ENCODE assay signal across 9 mouse cellular contexts in the genomic region with DNA sequence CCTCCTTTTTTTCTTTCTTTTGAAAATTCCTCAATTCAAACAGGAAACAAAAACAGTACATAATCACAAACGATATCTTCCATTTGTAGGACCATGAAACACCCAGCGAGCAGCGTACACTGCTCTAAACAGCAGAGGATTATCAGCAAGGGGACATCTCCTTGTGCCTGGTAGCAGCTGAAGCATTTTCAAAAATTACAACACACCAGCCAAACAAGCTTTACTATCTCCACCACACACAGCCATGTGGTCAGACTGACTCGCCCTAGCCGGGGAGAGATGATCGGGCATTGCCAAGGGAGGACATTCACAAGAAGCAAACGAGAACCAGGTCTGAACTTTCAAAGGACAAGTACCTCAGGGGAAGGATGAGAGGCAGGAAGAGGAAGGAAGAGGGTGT. TPM values are rescaled to one million over a fixed set of nuclear protein-coding genes. Genes with fewer than 3 reads are reported as not detected.
DNase-seq lines count a peak whose midpoint lies in the region; ATAC-seq and TF ChIP-seq lines count a peak whose summit lies in the region.
"Had no signal": no experiment of that assay in that cellular context is flagged by ENCODE, and none has a peak within 500 bp of the region (broad histone marks: within the 10 kb centered on the region; RNA-seq: fewer than 3 reads in every experiment).

No protein-coding gene starts in this region.

- WGBS in heart, embryonic 14.5 days: 58% methylated on average over 7 of the region's 7 CpGs
- WGBS in embryonic facial prominence, embryonic 14.5 days: 72% methylated on average over 7 of the region's 7 CpGs
- 11% methylated on average over 7 of the region's 7 CpGs for WGBS in liver, embryonic 14.5 days (ENCODE audit: insufficient replicate concordance)

- no peak for DNase-seq in heart, adult 9 months (ENCODE audit: low spot score in 2 of 2)
- peak; percentile 30 for DNase-seq in G1E (ENCODE audit: low spot score)
- no peak for DNase-seq in embryonic facial prominence, embryonic 14.5 days (ENCODE audit: low spot score)
- peak; percentile 65 to 81 (median 81) for DNase-seq in liver, embryonic 14.5 days (ENCODE audit: low read depth in 3 of 3, low spot score in 3 of 3)
- no peak for DNase-seq in testis, postnatal 14 days (ENCODE audit: low spot score)
- no peak for DNase-seq in gastrocnemius, postnatal 14 days
- DNase-seq in adipocyte (ENCODE audit: low spot score): no peak

- no peak overlapping the region for H3K4me3 ChIP-seq in heart, embryonic 14.5 days (ENCODE audit: control insufficient read depth in 1 of 2, insufficient read depth in 1 of 2, low read depth in 1 of 2, low read length in 2 of 2)
- peak overlapping the region; percentile 66 for H3K4me3 ChIP-seq in G1E (ENCODE audit: low read depth, low read length)
- H3K4me3 ChIP-seq in embryonic facial prominence, embryonic 14.5 days (ENCODE audit: low read depth, low read length): no peak overlapping the region
- peak overlapping the region; percentile 79 to 98 for H3K4me3 ChIP-seq in liver, embryonic 14.5 days (ENCODE audit: insufficient read depth in 1 of 2, low read depth in 2 of 2, low read length in 2 of 2)

- no peaks in the 10 kb centered on the region for H3K27me3 ChIP-seq in heart, embryonic 14.5 days (ENCODE audit: control insufficient read depth, insufficient read depth, low read length)
- no peaks in the 10 kb centered on the region for H3K27me3 ChIP-seq in G1E (ENCODE audit: insufficient read depth, low read length)
- no peaks in the 10 kb centered on the region for H3K27me3 ChIP-seq in embryonic facial prominence, embryonic 14.5 days (replicated peaks; ENCODE audit: control insufficient read depth, insufficient read depth, low read length)
- H3K27me3 ChIP-seq in liver, embryonic 14.5 days (ENCODE audit: control insufficient read depth, insufficient read depth, low read length): no peaks in the 10 kb centered on the region

- ATAC-seq in heart, embryonic 14.5 days (ENCODE audit: insufficient number of reproducible peaks, insufficient read depth, low FRiP score, low read depth): no peak
- peak; percentile 32 for ATAC-seq in G1E (ENCODE audit: extremely low read depth, insufficient number of reproducible peaks, low FRiP score, poor library complexity, severe bottlenecking)
- ATAC-seq in embryonic facial prominence, embryonic 14.5 days (ENCODE audit: low read depth): no peak
- ATAC-seq in liver, embryonic 14.5 days (ENCODE audit: insufficient read depth): peak; percentile 56
- ATAC-seq: forebrain, embryonic 14.5 days had no signal

- H3K9ac ChIP-seq in heart, embryonic 14.5 days (ENCODE audit: low read length): no peak overlapping the region; the same call in 1 of the 2 replicates
- H3K9ac ChIP-seq in embryonic facial prominence, embryonic 14.5 days (ENCODE audit: low read depth, low read length): no peak overlapping the region
- peak overlapping the region; percentile 96 for H3K9ac ChIP-seq in liver, embryonic 14.5 days (replicated peaks)

- peak; percentile 56 for TF ChIP-seq EP300 in liver, embryonic 14.5 days (IDR thresholded peaks at IDR 0.05; ENCODE audit: low read depth)

- H3K4me2 ChIP-seq in heart, embryonic 14.5 days (ENCODE audit: low read length): peak overlapping the region; percentile 83
- peak overlapping the region; percentile 70; the same call in 1 of the 2 replicates for H3K4me2 ChIP-seq in embryonic facial prominence, embryonic 14.5 days (ENCODE audit: low read depth, low read length)
- peak overlapping the region; percentile 99 for H3K4me2 ChIP-seq in liver, embryonic 14.5 days (ENCODE audit: low read depth)

- no peaks in the 10 kb centered on the region for H3K36me3 ChIP-seq in heart, embryonic 14.5 days (ENCODE audit: control insufficient read depth, insufficient read depth, low read length)
- H3K36me3 ChIP-seq in G1E (replicated peaks): peaks cover 28% of the 10 kb centered on the region
- H3K36me3 ChIP-seq in embryonic facial prominence, embryonic 14.5 days (ENCODE audit: control insufficient read depth, insufficient read depth, low read length): no peaks in the 10 kb centered on the region
- H3K36me3 ChIP-seq in liver, embryonic 14.5 days (replicated peaks; ENCODE audit: control insufficient read depth, insufficient read depth, low read depth): no peaks in the 10 kb centered on the region

- no peak for TF ChIP-seq CTCF in G1E (IDR thresholded peaks at IDR 0.05; ENCODE audit: low read depth, low read length)
- no peak for TF ChIP-seq CTCF in liver, embryonic 14.5 days (IDR thresholded peaks at IDR 0.05; ENCODE audit: low read depth)

- intact Hi-C loops in gastrocnemius, postnatal 14 days (cut with DNase I; ENCODE audit: low total_unique reads): no loop called here

- H3K27ac ChIP-seq in heart, embryonic 14.5 days (replicated peaks in 1 of 2; ENCODE audit: control insufficient read depth in 1 of 2, insufficient read depth in 1 of 2, low read depth in 2 of 2, low read length in 2 of 2): no peak overlapping the region
- H3K27ac ChIP-seq in embryonic facial prominence, embryonic 14.5 days (replicated peaks; ENCODE audit: low read depth, low read length): no peak overlapping the region
- peak overlapping the region; percentile 98 for H3K27ac ChIP-seq in liver, embryonic 14.5 days

- H3K4me1 ChIP-seq in heart, embryonic 14.5 days (ENCODE audit: control insufficient read depth in 2 of 2, insufficient read depth in 2 of 2, low read length in 2 of 2): peaks cover 29 to 57% of the 10 kb centered on the region in 2 experiments
- H3K4me1 ChIP-seq in G1E (ENCODE audit: insufficient read depth, low read depth, low read length): peaks cover 76% of the 10 kb centered on the region
- H3K4me1 ChIP-seq in embryonic facial prominence, embryonic 14.5 days (ENCODE audit: control insufficient read depth, insufficient read depth, low read length): peaks cover 40% of the 10 kb centered on the region
- H3K4me1 ChIP-seq in liver, embryonic 14.5 days (replicated peaks; ENCODE audit: control insufficient read depth in 2 of 2, insufficient read depth in 2 of 2, low read length in 1 of 2): peaks cover 39 to 51% of the 10 kb centered on the region in 2 experiments

- H3K9me3 ChIP-seq in heart, embryonic 14.5 days (ENCODE audit: control insufficient read depth, low read length): no peaks in the 10 kb centered on the region
- no peaks in the 10 kb centered on the region for H3K9me3 ChIP-seq in G1E (replicated peaks)
- no peaks in the 10 kb centered on the region for H3K9me3 ChIP-seq in embryonic facial prominence, embryonic 14.5 days (ENCODE audit: control insufficient read depth, low read length)
- no peaks in the 10 kb centered on the region for H3K9me3 ChIP-seq in liver, embryonic 14.5 days (ENCODE audit: control insufficient read depth, low read length)

RNA-seq across cellular contexts. Expression of gene Usp46, which starts 3.4 kb away (rescaled TPM):
- polyA plus RNA-seq in heart, embryonic 14.5 days (2014; fragmentation: Nextera tagmentation; extraction: Ambion mirVana): 35.2 and 37.1 TPM in 2 replicates
- total RNA-seq in G1E (2014; fragmentation: Nextera tagmentation) (22.5 and 37.9 TPM in 2 replicates), G1E (2017) (15.6 and 16.3 TPM in 2 replicates)
- 1.4 and 1.7 TPM in 2 replicates for polyA plus RNA-seq in G1E (2012)
- 35.4 and 36.5 TPM in 2 replicates for polyA plus RNA-seq in embryonic facial prominence, embryonic 14.5 days (2014; fragmentation: Nextera tagmentation; extraction: Ambion mirVana)
- polyA plus RNA-seq in liver, embryonic 14.5 days (2012; rRNA removed): 9.7 and 14.6 TPM in 2 replicates
- 23.8 and 27.9 TPM in 2 replicates for polyA plus RNA-seq in liver, embryonic 14.5 days (2014; fragmentation: Nextera tagmentation; extraction: Ambion mirVana)
- total RNA-seq in gastrocnemius, postnatal 14 days (2021): 10 to 100 TPM; 13.4 to 14.4 TPM

Comparison
In these comparisons a context has a peak if more than half of its experiments do, and no peak if none do; other contexts are left out.
1. ATAC-seq: peak in G1E (single experiment) and liver, embryonic 14.5 days (single experiment); none in heart, embryonic 14.5 days (single experiment) and embryonic facial prominence, embryonic 14.5 days (single experiment).
2. H3K4me3 ChIP-seq: peak in G1E (single experiment) and liver, embryonic 14.5 days (2 of 2); none in heart, embryonic 14.5 days (0 of 2) and embryonic facial prominence, embryonic 14.5 days (single experiment).
3. DNase-seq: peak in G1E (single experiment) and liver, embryonic 14.5 days (3 of 3); none in heart, adult 9 months (0 of 2), embryonic facial prominence, embryonic 14.5 days (single experiment), testis, postnatal 14 days (single experiment), gastrocnemius, postnatal 14 days (single experiment) and adipocyte (single experiment).
4. Peak in every context shown above with its lines, with median percentiles within 50 percentile points of each other: H3K4me2 ChIP-seq.